Mouse (Mus musculus) neural tube, embryonic 13.5 days (tissue): ENCODE results near the gene Dgat2. TPM values are rescaled to one million over a fixed set of nuclear protein-coding genes. Genes with fewer than 3 reads are reported as not detected.

Source experiments
- ATAC-seq: fragments of 200-750 bp; cut with Nextera tagmentation; 2 replicates; pipeline ENCODE4 v1.8.0; 2017; ENCODE audit warnings: low read depth, mild to moderate bottlenecking, moderate TSS enrichment, moderate library complexity
- H3K27ac ChIP-seq: fragments of 300-500 bp; sonication (generic); replicated peaks from 2 replicates; pipeline ENCODE4 v1.5.1; 2015; ENCODE audit warnings: moderate library complexity, mild to moderate bottlenecking, inconsistent platforms
- H3K27me3 ChIP-seq: fragments of 300-500 bp; sonication (generic); 2 replicates; pipeline ENCODE4 v1.6.1; 2015; ENCODE audit warnings: mild to moderate bottlenecking, inconsistent platforms
- H3K36me3 ChIP-seq: fragments of 300-500 bp; sonication (generic); 2 replicates; pipeline ENCODE4 v1.6.1; 2015; ENCODE audit warnings: mild to moderate bottlenecking, inconsistent platforms
- H3K4me1 ChIP-seq: fragments of 300-500 bp; sonication (generic); replicated peaks from 2 replicates; pipeline ENCODE4 v1.6.1; 2015; ENCODE audit warnings: inconsistent platforms
- H3K4me2 ChIP-seq: fragments of 300-500 bp; sonication (generic); 2 replicates; pipeline ENCODE4 v1.6.1; 2015; ENCODE audit warnings: inconsistent platforms, mild to moderate bottlenecking, moderate library complexity
- H3K4me3 ChIP-seq: fragments of 300-500 bp; sonication (generic); 2 replicates; pipeline ENCODE4 v1.5.1; 2015; ENCODE audit warnings: mild to moderate bottlenecking, inconsistent platforms
- H3K9ac ChIP-seq: fragments of 300-500 bp; sonication (generic); 2 replicates; pipeline ENCODE4 v1.6.1; 2015; ENCODE audit warnings: moderate library complexity, mild to moderate bottlenecking, inconsistent platforms
- H3K9me3 ChIP-seq: fragments of 300-500 bp; sonication (generic); 2 replicates; pipeline ENCODE4 v1.6.1; 2016; ENCODE audit warnings: inconsistent platforms
- WGBS: fragments of 180-500 bp; shearing (Covaris S2); methylation state at CpG from one replicate; pipeline ENCODE4 v1.1.7; 2015; 5-methylcytosine and 5-hydroxymethylcytosine counted together
- polyA plus RNA-seq: library from polyadenylated mRNA; unstranded; fragments of >200 nt; fragmentation: Nextera tagmentation; extraction: Ambion mirVana; gene quantifications from 2 replicates; pipeline ENCODE4 v1.2.1, GENCODE M21; 2015

Gene Dgat2
- polyA plus RNA-seq, 1 experiment from 2014 or later = 15.7 TPM

DNA sequence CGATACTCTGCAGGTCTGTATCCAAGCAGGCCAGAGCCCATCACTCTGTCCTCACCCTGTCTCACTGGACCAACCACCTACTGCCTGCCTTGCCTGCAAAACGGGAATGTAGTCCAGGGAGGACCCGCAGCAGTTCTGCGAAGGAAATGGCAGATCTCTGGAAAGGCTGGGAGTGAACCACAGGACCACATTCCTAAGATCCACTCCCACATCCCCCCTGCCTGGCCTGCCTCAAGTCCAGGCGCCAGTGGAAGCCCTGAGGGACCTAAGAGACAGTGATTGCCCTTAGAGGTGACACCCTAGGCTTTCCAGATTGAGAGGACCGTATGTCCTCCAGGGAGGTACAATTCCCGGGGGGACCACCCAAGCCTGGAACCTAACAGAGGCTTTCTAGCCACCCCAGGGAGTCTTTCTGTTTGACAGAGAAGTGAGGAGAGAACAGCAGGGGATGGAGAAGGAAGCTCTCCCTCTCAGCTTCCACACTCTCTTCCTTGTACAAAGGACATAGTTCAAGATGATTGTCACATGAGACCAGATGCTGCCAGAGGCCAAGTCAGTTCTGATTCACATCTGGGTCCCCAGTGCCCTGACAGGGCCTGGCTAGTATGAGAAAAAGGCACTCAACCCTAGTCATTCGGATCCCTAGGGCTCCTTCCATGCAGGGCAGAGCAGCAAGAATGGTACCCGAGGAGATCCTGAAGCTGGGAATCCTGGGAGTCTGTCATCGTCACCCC lies 10.6 kb downstream of the Dgat2 start:
- 68% methylated on average over 10 of the region's 10 CpGs for WGBS
- H3K4me2 ChIP-seq = no peak overlapping the region
- H3K9ac ChIP-seq = no peak overlapping the region
- no peaks in the 10 kb centered on the region for H3K36me3 ChIP-seq
- no peak overlapping the region for H3K27ac ChIP-seq
- H3K27me3 ChIP-seq = no peaks in the 10 kb centered on the region
- ATAC-seq = no peak
- H3K4me3 ChIP-seq = no peak overlapping the region
- no peaks in the 10 kb centered on the region for H3K4me1 ChIP-seq
- no peaks in the 10 kb centered on the region for H3K9me3 ChIP-seq

DNA sequence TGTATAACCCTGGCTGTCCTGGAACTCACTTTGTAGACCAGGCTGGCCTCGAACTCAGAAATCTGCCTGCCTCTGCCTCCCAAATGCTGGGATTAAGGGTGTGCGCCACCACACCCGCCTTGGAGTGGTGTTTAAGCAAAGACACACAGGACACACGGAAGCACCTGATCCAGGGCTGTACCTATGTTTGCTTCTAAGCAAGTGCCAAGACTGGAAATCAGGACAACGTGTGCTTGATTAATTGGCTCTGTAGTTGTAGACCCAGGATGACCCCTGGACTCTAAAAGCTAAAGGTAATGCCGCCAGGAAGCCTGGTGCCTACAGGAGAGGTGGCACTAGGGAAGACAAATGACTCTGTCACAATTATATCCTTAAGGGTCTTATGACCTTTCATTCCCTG lies 12.0 kb downstream of the Dgat2 start:
- H3K4me2 ChIP-seq = no peak overlapping the region
- H3K27me3 ChIP-seq = no peaks in the 10 kb centered on the region
- H3K9me3 ChIP-seq = no peaks in the 10 kb centered on the region
- no peaks in the 10 kb centered on the region for H3K4me1 ChIP-seq
- WGBS = 92% methylated on average over 6 of the region's 6 CpGs
- no peak overlapping the region for H3K4me3 ChIP-seq
- no peaks in the 10 kb centered on the region for H3K36me3 ChIP-seq
- no peak overlapping the region for H3K27ac ChIP-seq
- H3K9ac ChIP-seq = no peak overlapping the region
- no peak for ATAC-seq

DNA sequence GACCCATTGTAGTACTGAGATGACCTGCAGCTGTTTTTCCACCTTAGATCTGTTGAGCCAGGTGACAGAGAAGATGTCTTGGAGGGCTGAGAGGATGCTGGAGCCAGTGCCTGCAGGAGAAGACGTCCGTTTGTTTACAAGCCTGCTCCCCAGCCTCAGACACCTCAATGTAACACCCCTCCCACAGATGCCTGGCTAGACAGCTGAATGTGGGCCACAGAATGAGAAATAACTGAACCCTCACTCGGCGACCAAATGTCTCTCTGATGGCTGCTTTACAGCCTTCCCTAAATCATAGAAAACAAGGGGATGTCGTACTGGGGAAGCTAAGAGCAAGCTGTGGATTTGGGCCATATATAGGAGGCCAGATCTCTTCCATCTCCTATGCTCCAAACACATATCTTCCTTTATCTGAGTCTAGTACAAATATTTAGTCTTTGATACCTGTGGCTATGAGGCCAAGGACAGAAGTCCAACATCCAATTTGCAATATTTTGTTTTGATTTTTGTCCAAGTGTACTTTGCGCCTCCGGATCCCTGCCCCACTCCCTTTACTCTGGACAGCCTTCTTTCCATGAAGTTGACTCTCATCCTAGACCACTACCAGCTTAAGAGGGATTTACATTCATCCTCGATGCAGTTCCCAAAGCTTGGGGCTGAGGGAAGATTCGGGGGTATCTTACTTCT lies 12.7 kb downstream of the Dgat2 start:
- H3K27me3 ChIP-seq = no peaks in the 10 kb centered on the region
- no peak overlapping the region for H3K4me2 ChIP-seq
- H3K27ac ChIP-seq = no peak overlapping the region
- H3K4me1 ChIP-seq = no peaks in the 10 kb centered on the region
- H3K36me3 ChIP-seq = no peaks in the 10 kb centered on the region
- WGBS = 81% methylated on average over 9 of the region's 9 CpGs
- no peak for ATAC-seq
- no peak overlapping the region for H3K9ac ChIP-seq
- no peaks in the 10 kb centered on the region for H3K9me3 ChIP-seq
- H3K4me3 ChIP-seq = no peak overlapping the region

DNA sequence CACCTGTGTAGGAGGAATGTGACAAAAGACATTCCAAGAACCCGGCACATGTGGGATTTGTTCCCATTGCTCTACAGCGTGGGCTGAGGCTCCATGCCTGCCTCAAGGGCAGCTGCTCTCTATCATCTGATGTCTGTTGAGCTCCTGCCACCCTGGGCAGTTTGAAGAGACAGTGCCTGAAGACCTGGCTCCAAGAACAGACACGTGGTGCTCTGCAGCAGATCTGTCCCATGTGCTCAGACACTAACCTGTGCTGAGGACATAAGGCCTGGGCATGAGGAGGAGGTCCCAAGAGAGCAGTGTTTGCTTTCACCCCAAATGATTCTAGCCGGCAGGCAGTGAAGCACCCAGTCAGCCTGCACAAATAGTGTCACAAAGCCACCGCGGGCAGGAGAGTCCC lies 13.8 kb downstream of the Dgat2 start:
- no peak overlapping the region for H3K9ac ChIP-seq
- no peaks in the 10 kb centered on the region for H3K36me3 ChIP-seq
- no peak overlapping the region for H3K27ac ChIP-seq
- H3K27me3 ChIP-seq = no peaks in the 10 kb centered on the region
- no peak for ATAC-seq
- WGBS = 86% methylated on average over 6 of the region's 6 CpGs
- H3K4me2 ChIP-seq = no peak overlapping the region
- H3K9me3 ChIP-seq = no peaks in the 10 kb centered on the region
- no peak overlapping the region for H3K4me3 ChIP-seq
- H3K4me1 ChIP-seq = no peaks in the 10 kb centered on the region

DNA sequence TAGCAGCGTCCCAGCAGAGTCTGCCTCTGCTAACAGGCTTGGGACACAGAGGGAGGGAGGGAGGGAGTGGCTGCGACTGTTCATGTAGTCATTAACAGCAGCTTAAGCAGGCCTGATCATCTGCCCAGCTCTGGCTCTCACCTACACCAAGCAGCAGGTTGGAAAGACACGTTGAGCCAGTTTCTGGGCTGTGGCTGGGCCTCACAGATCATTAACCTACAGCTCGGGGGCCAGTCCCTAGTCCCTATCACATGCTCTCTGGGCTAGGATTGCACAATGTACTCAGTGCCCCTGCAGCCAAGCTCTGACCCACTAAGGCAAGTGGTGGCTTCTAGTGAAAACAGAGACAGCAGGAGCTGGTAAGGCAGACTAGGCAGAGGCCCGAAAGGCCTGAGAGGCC lies 14.6 kb downstream of the Dgat2 start:
- no peak overlapping the region for H3K4me2 ChIP-seq
- H3K36me3 ChIP-seq = no peaks in the 10 kb centered on the region
- no peaks in the 10 kb centered on the region for H3K4me1 ChIP-seq
- 73% methylated on average over 5 of the region's 5 CpGs for WGBS
- no peaks in the 10 kb centered on the region for H3K9me3 ChIP-seq
- H3K27me3 ChIP-seq = no peaks in the 10 kb centered on the region
- ATAC-seq = no peak
- H3K4me3 ChIP-seq = no peak overlapping the region
- H3K9ac ChIP-seq = no peak overlapping the region
- H3K27ac ChIP-seq = no peak overlapping the region

DNA sequence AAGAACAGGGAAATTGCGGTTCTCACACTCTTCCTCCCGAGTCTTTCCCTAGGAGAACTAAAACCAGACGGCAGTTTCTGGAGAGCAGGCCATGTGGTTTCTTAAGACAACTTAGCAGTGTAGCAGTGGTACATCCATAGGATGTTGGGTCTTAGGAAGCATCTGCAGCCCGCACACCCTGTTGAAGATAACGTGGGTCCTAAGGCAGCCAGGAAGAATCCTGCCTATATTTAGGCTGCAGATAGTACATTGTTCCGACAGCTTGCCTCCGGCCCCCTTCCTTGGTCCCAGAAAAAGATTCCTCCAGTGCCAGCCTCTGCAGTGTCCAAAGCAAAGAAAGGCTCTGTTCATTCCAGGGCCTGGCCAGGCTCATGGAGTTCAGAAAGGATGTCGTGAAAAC lies 16.4 kb downstream of the Dgat2 start:
- Histone ChIP-seq H3K4me3 (no peak overlapping the region), H3K27ac (no peak overlapping the region), H3K9me3 (no peaks in the 10 kb centered on the region), H3K4me1 (peaks cover 5% of the 10 kb centered on the region; the same call in 1 of the 2 replicates), H3K27me3 (no peaks in the 10 kb centered on the region), H3K4me2 (no peak overlapping the region), H3K36me3 (no peaks in the 10 kb centered on the region), H3K9ac (no peak overlapping the region)
- ATAC-seq = no peak
- 84% methylated on average over 8 of the region's 8 CpGs for WGBS

DNA sequence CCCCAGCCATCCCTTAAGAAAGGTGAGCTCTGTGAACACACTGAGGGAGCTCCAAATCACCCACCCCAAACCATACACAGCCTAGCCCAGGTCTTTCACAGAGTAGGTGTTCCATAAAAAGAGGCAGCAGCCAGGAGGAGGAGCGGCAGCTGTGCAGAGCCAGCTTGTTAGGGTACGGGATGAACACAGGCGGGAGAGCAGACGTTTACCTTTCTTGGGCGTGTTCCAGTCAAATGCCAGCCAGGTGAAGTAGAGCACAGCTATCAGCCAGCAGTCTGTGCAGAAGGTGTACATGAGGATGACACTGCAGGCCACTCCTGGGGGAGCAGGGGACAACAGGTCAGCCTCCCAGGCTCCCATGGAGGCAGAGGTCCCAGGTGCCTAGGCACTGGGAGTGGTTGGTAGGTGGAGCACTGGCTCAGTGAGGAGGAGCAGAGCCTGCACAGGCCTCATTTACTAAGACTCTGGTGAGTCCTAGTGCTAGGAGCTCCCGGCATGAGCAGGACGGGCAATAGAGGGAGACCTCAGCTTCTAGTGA lies 17.6 kb downstream of the Dgat2 start:
- no peak overlapping the region for H3K4me3 ChIP-seq
- H3K36me3 ChIP-seq = no peaks in the 10 kb centered on the region
- WGBS = 87% methylated on average over 7 of the region's 7 CpGs
- no peak overlapping the region for H3K27ac ChIP-seq
- H3K9ac ChIP-seq = no peak overlapping the region
- H3K4me2 ChIP-seq = no peak overlapping the region
- H3K27me3 ChIP-seq = no peaks in the 10 kb centered on the region
- H3K9me3 ChIP-seq = no peaks in the 10 kb centered on the region
- peaks cover 8% of the 10 kb centered on the region; the same call in 1 of the 2 replicates for H3K4me1 ChIP-seq
- ATAC-seq = no peak

DNA sequence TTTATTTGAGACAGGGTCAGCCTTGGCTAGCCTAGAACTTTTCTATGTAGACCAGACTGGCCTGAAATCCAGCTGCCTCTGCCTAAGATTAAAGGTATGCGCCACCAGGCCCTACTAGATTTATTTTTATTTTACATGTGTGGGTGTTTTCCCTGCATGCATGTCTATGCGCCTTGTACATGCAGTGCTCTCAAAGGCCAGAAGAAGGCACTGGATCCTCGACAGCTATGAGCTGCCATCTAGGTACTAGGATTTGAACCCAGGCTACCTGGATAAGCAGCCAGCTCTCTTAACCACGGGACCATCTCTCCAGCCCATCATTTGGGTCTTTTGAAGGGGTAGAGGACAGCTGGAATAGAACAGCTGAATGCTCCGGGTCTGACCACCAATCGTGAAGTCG lies 20.1 kb downstream of the Dgat2 start:
- no peak for ATAC-seq
- Histone ChIP-seq H3K9me3 (no peaks in the 10 kb centered on the region), H3K27me3 (no peaks in the 10 kb centered on the region), H3K9ac (no peak overlapping the region), H3K36me3 (no peaks in the 10 kb centered on the region), H3K27ac (no peak overlapping the region), H3K4me2 (no peak overlapping the region), H3K4me3 (no peak overlapping the region), H3K4me1 (peaks cover 8% of the 10 kb centered on the region; the same call in 1 of the 2 replicates)
- 94% methylated on average over 7 of the region's 7 CpGs for WGBS

DNA sequence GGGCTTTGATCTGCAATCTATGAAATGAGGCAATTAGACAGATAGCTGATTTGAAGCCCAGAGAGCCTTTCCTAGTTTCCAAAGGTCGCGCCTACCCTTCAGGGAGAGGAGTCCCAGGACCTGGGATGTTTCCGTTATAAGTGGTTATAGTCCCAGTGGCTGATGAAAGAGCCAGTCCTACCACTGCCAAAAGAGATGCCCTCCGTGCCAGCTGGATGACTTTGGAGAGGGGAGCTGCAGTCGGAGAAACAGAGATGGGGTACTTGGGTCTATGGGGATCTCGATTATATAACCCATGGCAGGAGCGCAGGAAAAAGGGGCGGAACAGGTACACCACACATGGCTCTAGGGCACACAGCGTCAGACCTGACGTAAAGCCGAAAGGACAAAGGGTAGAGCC lies 20.6 kb downstream of the Dgat2 start:
- no peak for ATAC-seq
- Histone ChIP-seq H3K9ac (0 out of 2 replicates have a peak overlapping the region, but pooled peaks have one; percentile 3), H3K27ac (no peak overlapping the region), H3K9me3 (no peaks in the 10 kb centered on the region), H3K4me3 (no peak overlapping the region), H3K36me3 (no peaks in the 10 kb centered on the region), H3K4me2 (no peak overlapping the region), H3K4me1 (peaks cover 8% of the 10 kb centered on the region; the same call in 1 of the 2 replicates), H3K27me3 (no peaks in the 10 kb centered on the region)
- 89% methylated on average over 11 of the region's 11 CpGs for WGBS

DNA sequence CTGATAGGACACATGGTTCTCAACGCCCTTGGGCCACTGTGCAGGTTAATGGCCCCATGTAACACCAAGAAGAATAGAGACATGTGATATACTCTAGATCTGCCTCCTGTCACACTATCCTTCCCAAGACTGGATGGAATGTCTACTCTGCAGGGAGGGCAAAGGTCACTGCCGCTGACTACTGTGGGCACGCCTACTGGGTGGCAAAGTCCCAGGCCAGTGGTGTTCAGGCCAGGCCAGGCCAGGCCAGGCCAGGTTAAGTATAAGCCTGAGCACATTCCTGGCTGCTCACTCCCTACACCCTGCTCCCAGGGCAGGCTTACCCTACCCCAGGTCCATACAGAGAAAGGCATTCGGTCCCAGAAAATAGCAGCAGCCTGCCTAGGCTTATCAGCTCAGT lies 21.0 kb downstream of the Dgat2 start:
- H3K27ac ChIP-seq = no peak overlapping the region

DNA sequence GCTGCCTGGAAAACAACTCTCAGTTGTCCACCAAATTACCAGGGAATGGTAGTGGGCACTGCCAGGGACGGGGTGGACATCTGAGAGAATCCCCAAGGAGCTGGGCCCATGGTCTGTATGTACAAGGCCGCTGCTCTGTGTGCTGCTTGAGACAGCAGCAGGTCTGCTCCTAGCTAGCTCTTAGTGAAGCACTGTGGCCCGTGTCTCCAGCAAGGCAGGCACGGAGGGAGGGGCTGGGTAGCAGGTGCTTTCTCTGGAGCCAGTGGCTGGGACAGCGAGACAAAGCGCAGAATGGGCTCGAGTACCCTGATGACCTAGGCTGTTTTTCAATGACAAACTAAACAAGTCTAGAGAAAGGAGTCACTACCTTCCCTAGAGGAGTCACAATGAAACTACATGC lies 21.5 kb downstream of the Dgat2 start:
- Histone ChIP-seq H3K27ac (no peak overlapping the region), H3K4me1 (peaks cover 10% of the 10 kb centered on the region), H3K27me3 (no peaks in the 10 kb centered on the region), H3K36me3 (no peaks in the 10 kb centered on the region), H3K9me3 (no peaks in the 10 kb centered on the region), H3K4me3 (no peak overlapping the region), H3K4me2 (no peak overlapping the region), H3K9ac (no peak overlapping the region)
- no peak for ATAC-seq
- 44% methylated on average over 7 of the region's 7 CpGs for WGBS

More for the DNA sequence above, 21.0 kb downstream of the Dgat2 start:
- WGBS = 58% methylated on average over 4 of the region's 4 CpGs
- Histone ChIP-seq H3K4me3 (no peak overlapping the region), H3K36me3 (no peaks in the 10 kb centered on the region), H3K27me3 (no peaks in the 10 kb centered on the region), H3K9me3 (no peaks in the 10 kb centered on the region), H3K4me2 (no peak overlapping the region), H3K4me1 (peaks cover 8% of the 10 kb centered on the region; the same call in 1 of the 2 replicates), H3K9ac (0 out of 2 replicates have a peak overlapping the region, but pooled peaks have one; percentile 3)
- ATAC-seq = 0 out of 2 replicates have a peak, but pooled peaks have one; percentile 32

DNA sequence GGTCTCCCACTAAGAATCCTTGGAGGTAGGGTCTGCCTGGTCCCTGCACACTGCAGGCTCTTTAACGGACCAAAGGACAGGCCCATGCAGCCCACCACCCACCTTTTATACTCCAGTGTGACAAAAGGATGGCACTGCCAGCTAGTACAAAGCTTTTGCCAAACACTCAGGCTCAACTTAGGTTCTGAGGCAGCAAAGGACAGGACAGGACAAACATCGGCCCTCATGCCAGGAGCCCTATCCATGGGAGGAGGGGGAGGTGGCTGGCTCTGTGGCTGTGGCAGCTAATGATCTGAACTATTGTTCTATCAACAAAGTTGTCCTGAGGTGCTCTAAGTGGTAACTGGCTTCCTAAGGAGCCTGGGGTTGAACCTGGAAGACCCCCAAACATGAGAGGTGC lies 23.1 kb downstream of the Dgat2 start:
- H3K9ac ChIP-seq = no peak overlapping the region
- no peaks in the 10 kb centered on the region for H3K27me3 ChIP-seq
- no peak overlapping the region for H3K27ac ChIP-seq
- H3K9me3 ChIP-seq = no peaks in the 10 kb centered on the region
- no peak for ATAC-seq
- peaks cover 17% of the 10 kb centered on the region for H3K4me1 ChIP-seq
- no peak overlapping the region for H3K4me2 ChIP-seq
- H3K36me3 ChIP-seq = no peaks in the 10 kb centered on the region
- H3K4me3 ChIP-seq = no peak overlapping the region
- 86% methylated on average over 2 of the region's 2 CpGs for WGBS
